Mouse (Mus musculus): ENCODE results near the gene 2610301B20Rik. TPM values are rescaled to one million over a fixed set of nuclear protein-coding genes. Genes with fewer than 3 reads are reported as not detected.
A peak's percentile ranks its signal among the peaks of the same experiment; 100 is the strongest.
"Not testable (repeated sequence)": the region's sequence is repeated elsewhere in the genome, so short reads cannot be mapped to it uniquely, and the experiment has no call there.

Gene 2610301B20Rik
- 19.7 and 20.3 TPM in 2 replicates for polyA plus RNA-seq (2015; fragmentation: Nextera tagmentation; extraction: Ambion mirVana)

DNA sequence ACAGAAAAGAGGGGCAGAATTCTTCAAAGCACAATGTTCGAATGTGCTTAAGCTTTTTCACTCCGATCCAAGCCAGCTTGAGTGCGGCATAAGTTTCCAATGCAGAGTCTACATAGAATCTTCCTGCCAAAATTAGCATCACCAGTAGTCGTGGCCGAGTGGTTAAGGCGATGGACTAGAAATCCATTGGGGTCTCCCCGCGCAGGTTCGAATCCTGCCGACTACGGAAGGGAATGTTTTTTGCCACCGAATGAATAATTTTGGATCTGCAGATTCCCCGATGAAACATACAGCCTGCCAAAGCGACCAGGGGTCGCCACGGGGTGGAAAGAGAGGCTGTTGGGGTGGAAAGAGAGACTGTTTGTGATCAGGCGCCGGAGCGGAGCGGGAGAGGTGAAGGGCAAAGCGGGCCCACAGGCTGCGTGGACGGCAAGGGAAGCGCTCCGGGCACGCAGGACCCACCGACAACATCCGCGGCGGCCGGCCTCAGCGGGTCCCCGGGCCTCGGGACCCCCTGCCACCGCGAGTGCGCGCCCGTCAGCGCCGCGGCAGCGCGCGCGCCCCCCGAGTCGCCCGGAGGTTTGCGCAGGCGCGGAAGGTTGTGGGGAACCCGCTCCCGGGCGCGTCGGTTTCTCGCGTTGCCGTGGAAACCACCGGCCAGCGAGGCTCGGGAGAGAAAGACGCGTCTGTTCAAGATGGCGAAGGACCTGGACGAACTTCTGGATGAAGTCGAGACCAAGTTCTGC lies at the start of gene 2610301B20Rik:
Gene 2610301B20Rik, plus strand, starts transcription at position 579 of the 746 bp plus-strand sequence.
- DNase-seq (ENCODE audit: low spot score), result peak; percentile 93

- no peak for DNase-seq (ENCODE audit: low spot score)
Observed at GRCm38 (mm10) chr4:10833273-10833672, 41.0 kb upstream of the 2610301B20Rik start.

DNA sequence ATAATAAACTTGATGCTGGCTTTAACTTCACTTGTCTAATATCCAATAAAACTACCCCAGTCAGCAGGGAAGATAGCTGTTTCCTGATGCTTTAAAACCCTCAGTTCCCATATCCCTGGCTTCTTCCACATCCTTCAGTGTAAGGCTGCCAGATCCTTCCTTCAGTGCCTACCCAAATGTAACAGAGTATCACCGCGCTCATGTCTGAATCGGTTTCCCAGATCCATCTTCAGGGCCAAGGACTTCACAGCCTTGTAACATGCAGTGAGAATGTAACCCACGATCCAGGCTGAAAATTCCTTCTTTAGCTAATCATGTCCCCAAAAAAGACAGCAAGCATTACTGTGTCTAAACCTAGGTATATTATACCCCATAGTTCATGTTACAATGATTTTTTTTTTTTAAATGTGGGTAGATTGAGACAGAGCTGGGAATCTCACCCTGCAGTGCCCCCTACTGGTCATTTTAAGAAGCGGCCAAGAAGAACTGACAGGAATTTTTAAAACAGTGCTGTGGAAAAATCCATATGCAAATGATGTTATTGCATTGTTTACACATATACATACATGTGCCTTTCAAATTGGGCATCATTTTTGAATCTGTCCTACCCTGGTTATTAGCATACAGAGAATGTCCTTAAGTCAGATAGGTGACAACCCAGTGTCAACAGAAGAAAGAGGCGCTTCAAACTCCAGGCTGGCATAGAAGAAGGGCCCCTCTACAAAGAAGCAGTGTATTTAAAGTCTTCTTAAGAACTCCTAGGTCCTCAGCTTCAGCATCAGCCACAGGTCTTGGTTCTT lies 38.8 kb upstream of the 2610301B20Rik start:
- peak; percentile 9 for DNase-seq (ENCODE audit: low spot score)

DNA sequence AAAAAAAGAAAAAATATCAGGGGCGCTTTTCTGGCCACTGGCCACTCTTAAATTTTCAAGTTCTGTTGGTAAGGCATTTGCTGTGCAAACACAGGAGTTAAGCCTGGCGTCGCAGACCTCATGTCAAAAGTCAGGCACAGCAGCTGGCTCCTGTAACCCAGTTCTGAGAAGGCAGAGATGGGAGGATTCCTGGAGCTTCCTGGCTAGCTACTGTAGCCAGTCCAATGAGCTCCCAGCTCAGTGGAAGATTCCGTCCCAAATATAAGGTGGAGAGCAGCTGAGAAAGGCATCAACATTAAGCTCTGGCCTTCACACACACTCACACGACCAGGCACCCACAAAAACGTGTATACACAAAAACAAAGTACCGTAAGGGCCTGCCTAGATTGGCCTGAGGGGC lies 28.4 kb upstream of the 2610301B20Rik start:
- no peak for DNase-seq (ENCODE audit: low spot score)

DNA sequence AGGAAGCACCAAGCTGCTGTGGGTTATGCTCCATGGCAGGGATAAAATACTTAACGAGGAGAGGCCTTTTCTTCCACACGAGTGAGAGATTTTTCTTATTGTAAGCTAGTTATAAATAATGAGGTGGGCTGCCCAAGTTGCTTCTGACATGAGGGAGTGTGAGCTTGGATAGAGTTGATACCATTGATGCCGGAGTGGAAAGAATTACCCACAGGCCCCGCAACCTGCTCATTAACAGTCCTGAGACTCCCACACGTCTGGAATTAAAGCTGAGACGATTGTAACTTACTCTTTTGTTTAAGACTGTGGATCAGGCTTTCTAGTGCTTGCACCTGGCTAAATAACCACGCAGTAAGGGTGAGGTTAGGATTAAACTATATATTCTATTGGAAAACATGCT lies 24.5 kb upstream of the 2610301B20Rik start:
- DNase-seq (ENCODE audit: low spot score), result no peak

DNA sequence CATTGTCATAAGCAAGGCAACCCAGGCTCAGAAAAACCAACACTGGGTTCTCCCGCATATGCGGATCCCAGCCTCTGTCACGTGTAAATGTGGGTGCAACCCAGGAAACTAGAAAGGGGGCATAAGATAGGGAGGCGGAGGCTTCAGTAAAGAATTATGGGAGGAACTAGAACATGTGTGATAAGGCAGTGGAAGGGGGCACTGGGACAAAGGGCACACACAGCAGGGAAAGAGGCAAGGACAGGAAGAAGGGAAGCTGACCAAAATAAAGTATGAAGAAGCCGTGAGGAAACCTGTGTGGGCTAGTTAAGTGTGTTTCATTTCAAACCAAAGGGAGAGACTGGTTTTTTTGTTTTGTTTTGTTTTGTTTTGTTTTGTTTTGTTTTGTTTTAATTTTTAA lies 23.3 kb upstream of the 2610301B20Rik start:
- DNase-seq (ENCODE audit: low spot score), result no peak

DNA sequence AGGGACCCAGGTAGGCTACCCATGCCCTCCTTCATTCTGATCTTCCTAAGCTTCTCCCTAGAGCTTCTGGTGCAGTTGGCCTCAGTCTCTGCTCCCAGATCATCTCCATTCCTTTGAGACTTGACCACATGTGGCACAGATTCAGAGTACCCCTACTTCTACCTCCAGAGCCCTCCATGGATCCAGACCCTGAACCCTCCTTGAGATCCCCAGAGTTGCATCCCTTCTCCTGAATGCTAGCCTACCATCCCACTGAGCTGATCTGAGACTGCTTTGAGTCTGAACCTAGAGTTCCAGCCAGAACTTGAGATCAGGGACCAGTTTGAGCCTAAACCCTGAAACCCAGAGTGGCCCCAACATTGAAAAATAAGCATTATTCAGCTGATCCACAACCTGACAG lies 15.1 kb upstream of the 2610301B20Rik start:
- DNase-seq (ENCODE audit: low spot score), result no peak

DNA sequence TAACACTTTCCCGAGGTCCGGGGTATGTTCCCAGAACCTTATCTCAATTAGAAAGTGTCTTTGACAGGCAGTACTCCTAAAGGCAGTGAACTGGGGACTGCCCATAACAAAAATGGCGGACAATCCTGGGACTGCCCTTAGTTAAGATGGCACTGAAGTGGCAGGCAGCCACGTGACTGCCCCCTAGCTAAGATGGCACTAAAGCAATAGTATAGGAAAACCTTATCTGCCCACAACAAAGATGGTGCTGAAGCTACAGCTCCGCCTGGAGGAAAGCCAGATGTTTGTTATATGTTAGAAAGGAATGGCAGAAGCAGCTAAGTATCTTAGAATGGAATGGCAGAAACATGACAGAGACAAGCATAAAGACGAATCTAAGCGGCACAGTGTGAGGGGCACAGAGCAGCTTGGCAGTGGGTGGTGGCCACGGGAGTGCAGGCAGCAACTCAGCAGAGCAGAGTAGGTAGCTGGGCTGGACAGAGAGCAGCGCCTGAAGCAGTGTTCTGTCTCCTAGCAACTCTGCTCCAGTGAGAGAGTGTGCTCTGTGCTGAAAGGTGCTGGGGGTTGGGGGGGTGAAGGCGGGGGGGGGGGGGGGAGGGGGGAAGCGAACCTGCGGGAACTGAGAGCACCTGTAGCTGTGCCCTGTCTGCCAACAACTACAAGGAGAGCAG lies 14.3 kb upstream of the 2610301B20Rik start:
- DNase-seq (ENCODE audit: low spot score), result peak; percentile 59

- no peak for DNase-seq (ENCODE audit: low spot score)
Observed at GRCm38 (mm10) chr4:10860825-10861224, 13.5 kb upstream of the 2610301B20Rik start.

DNA sequence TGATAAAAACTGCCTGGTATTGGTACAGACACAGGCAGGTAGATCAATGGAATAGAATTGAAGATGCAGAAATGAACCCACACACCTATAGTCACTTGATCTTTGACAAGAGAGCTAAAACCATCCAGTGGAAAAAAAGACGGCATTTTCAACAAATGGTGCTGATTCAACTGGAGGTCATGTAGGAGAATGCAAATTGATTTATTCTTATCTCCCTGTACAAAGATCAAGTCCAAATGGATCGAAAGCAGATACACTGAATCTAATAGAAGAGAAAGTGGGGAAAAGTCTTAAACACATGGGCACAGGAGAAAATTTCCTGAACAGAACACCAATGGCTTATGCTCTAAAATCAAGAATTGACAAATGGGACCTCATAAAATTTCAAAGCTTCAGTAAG lies 11.4 kb upstream of the 2610301B20Rik start:
- not testable (repeated sequence) for DNase-seq (ENCODE audit: low spot score)

GRCm38 (mm10) chr4:10872231-10872630 lies 2.1 kb upstream of the 2610301B20Rik start:
- DNase-seq (ENCODE audit: low spot score), result no peak

- DNase-seq (ENCODE audit: low spot score), result peak; percentile 36
Observed at GRCm38 (mm10) chr4:10872685-10873539, 1.4 kb upstream of the 2610301B20Rik start.

DNA sequence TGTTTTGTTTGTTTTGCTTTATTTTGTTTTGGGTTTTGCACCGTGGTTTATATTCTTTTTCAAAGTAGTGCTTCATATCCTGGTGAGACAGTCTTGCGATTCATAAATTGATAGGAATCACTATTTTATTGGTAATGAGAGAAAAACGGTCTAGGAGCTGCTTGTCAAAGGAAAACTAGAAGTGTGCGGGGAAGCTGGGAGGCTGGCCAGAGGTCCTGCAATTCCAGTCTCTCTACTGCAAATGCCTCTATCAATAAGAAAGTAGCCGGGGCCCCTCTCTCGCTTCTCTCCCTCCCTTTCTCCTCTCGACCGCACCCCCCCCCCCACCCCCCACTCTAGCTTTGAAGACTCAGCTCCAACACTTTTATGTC lies 764 bp upstream of the 2610301B20Rik start:
- DNase-seq (ENCODE audit: low spot score), result no peak

DNA sequence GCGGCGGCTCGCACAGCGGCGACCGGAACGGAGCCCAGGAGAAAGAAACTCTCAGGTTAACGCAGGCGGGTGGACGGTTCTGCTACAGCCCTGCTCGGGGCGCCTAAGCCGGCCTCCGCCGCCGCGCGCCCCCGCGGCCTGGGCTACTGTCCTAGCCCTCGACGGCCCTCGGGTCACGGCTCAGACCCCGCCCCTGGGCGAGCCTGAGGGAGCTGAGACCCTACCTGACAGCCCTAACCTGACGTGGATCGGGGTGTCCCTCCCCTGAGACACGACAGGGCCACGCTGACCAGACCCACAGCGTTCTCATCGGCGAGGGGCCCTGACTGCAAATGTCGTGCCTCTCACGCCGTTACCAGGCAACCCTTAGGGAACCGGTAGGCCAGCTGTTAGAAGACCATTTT lies 422 bp downstream of the 2610301B20Rik start:
- DNase-seq (ENCODE audit: low spot score), result no peak

- no peak for DNase-seq (ENCODE audit: low spot score)
Observed at GRCm38 (mm10) chr4:10875407-10875806, 1.1 kb downstream of the 2610301B20Rik start.

DNA sequence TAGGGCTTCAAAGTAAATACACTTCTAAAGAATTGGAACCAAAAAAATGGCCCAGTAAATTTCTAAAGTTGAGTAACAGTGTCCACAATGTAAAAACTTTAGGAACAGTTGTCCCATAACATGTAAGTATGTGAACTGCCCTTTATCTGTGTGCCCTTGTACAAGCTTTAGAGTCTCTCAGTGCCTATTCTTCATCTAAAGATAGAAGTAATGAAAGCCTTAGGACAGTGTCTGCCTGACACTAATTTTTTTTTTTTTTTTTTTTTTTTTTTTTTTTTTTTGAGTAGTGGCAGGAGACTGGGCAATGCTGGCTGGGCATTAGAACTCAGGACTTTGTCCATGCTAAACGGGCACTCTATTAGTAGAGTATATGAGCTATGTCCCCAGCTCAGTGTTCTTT lies 2.8 kb downstream of the 2610301B20Rik start:
- DNase-seq (ENCODE audit: low spot score), result no peak

DNA sequence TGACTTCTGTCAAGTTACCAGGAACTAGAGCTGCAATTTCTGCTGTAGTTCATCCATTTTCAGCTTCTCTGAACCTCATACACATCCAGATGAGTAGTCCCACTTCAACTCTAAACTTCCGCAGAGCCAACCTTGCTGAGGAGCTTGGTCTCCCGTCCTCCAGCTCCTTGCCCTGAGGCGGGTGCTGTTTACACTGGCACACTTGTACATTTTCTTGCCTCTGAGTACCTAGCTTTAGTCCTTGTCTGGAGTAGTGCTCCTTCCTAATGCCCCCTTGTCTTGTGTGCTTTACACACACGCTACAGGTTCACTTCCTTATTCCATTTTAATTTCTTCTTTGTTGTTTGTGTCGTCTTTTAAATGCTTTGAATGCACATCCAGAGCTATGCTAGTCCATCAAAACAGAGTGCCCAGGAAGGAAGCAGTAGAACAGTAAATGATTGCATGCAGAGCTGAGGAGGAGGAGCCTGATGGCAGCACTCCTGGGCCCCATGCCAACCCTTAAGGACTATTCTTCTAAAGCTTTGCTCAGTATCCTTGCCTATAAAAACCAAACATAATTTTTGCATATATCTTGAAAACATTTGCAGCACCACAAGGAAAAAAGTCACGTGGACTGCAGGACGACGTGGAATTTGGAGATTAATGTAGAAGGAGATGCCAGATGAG lies 9.6 kb downstream of the 2610301B20Rik start:
- no peak for DNase-seq (ENCODE audit: low spot score)

- DNase-seq (ENCODE audit: low spot score), result no peak
Observed at GRCm38 (mm10) chr4:10888835-10889234, 14.5 kb downstream of the 2610301B20Rik start.

DNA sequence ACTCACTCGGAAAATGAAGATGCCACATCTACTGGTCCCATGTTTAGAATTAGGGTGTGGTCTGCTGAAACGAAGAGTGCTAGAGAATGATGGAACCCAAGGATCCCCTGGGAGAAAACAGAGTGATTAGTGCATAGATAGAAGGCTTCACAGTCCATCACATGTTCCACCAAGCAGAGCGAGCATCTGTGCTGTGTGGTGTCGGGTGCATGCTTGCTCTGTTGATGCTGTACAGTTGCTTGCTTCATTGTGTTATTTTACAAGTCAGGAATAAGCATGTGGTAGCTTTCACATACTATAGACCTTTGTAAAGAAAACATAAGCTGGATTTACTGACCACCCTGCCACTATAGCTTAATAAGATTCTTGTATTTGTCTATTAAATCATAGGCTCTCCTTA lies 22.0 kb downstream of the 2610301B20Rik start:
- no peak for DNase-seq (ENCODE audit: low spot score)

DNA sequence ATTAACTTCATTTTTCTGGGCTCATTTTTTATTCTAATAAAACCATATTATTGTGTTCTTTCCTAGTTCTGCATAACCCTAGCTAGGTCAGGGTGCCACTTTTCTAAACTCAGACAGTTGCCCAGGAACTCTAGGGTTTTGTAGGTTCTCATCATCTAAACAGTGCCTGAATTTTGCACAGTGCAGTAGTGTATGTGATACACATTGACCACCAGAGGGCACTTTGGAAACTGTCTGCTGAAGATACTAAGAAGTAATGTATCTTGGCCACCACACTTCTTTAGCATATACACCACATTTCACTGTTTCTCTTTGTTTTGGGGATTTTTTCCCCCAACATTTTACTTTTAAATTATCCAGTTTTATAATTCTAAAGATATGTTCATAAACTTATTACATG lies 22.6 kb downstream of the 2610301B20Rik start:
- DNase-seq (ENCODE audit: low spot score), result peak; percentile 76

Measured in thymus, postnatal 0 days (tissue).